Mouse (Mus musculus) common myeloid progenitor, adult 5-6 weeks (primary cell): ENCODE measurements at regions not wholly inside any gene's neighbourhood (a gene's known extent, or its start where the extent isn't known, plus 50 kb on each side); places are given as distances from the start of the nearest gene placed in this dataset.

Source experiments
- ATAC-seq: replicated peaks from 2 replicates; pipeline ENCODE4 v1.8.0; 2016; ENCODE audit warnings: low read depth, mild to moderate bottlenecking, moderate TSS enrichment, inconsistent platforms; ENCODE audit not compliant: poor library complexity, severe bottlenecking

DNA sequence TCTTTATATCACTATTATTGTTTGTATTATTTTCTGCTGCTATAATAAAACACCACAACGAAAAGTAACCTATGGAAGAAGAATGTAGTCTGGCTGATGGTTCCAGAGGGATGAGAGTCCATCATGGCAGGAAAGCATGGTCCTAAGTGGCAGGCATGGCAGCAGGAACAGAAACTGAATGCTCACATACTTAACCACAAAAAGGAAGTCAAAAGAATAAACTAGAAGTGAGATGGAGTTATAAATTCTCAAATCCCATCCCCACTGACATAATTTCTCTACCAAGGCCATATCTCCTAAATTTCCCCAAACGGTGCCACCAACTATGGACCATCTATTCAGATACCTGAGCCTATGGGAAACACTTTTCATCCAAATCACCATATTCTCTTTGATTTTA lies 408.7 kb upstream of the Cnksr2 start:
- 0 out of 2 replicates have a peak, but pooled peaks have one; percentile 39 for ATAC-seq

DNA sequence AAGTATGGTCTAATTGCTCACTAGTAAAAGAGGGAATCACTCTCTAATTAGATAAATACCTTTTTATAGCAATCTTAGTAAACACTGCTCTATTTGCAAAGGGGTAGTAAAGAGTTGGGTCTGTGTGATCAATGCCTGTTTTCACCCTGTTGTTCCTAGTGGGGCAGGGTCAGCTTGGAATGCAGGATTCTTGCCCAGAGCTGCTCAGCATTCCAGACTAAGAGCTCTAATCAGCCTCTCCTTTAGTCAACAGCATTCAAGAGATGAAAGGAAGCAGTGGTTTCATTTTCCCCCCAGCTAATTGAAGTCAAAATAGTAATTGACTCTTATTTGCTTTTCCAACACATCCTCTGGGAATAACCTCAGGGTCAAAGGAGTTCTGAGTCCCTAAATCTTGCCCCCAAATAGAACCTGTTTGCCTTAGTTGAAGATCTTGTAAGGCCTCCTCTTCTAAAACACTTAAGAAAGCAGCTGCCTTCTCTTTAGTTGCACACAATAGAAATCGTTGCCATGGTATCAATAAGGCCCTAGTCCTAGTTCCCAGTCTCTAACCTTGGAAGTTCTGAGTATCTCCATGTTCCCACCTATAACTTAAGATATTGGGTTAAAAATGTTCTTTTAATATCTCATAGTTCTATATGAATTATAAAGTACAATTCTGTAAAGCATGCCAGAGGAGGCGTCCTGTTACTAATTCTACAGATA lies 380.6 kb upstream of the Cnksr2 start:
- no peak for ATAC-seq

DNA sequence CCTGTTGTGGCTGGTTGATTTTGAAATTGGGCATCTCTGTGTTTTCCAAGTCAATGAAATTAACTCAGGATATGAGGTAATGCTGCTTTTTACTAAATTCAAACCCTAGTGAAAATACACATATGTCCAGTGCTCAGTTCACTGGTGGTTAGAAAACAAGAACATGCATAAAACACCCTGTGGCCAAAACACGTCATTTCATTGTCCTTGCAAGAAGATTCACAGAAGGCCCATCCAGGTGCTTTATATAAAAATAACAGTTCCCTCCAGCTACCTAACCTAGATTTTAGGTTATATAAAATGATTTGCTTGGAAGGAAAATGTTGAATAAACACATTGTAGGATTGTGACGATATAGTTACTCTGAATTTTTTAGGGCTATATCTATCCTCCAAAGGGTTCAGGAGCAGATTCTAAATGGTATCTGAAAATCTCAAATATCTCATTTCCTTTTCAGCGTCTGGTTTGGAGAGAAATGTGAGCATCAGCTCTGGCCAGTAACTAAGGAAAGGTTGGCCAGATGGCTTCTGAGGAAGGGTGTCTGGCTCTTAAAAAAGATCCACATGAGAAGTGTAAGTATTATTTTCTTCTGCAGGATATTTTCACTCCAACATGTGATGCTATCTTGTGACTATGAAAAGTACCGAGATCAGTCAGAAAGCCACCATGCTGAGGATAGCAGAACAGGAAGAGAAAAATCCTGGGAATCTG lies 351.2 kb upstream of the Cnksr2 start:
- ATAC-seq: no peak

DNA sequence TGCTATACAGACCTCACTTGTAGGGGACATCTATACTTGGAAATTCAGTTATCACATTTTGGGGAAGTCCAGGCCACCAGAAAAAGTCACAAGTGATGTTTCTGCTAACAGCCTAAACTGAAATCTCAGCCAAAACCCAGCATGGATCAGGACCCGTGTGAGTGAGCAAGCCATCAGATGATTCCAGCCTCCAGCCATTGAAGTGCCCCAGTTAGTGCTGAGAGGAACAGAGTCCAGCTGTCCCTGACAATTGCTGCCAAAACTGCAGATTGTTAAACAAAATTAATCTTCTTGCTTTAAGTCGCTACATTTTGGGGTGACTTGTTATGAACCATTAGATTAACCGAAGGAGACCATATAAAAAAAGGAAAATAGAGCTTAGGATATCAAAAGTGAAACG lies 332.7 kb upstream of the Cnksr2 start:
- no peak for ATAC-seq

DNA sequence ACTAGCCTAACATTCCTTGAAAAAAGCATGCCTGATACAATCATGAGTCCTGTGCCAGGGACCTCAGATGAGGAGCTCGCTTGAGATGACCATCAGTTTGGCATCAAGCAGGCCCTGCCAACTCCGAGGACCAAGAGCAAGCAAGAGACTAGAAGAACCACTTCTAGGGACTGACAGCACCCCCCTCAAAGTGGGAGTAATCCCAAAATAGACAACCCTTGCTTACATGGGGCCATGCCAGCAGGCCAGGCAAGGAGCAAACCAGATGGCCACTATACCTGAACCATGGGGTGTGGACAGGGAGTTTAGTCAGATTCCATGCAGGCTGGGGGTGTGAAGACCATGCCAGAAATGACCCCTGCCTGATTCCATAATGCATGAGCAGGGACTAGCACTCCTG lies 330.1 kb upstream of the Cnksr2 start:
- no peak for ATAC-seq
